Mouse (Mus musculus): Measurements from ENCODE around the gene Cacna1d.

The Cacna1d gene

DNA sequence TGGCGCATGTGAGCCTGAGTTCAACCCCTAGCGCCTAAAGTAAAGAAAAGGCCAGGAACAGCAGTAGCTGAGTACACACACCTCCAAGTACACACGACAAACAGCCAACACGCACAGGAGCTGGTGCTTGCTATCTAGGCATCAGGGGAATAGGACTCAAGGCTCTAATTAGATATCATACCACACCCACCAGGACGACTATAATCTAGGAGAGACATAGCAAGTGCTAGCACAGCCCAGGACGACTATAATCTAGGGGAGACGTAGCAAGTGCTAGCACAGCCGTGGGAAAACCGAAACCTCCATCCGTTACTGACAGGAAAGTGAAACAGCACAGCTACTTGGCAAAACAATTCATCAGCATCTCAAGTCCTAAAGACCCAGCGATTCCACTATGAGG, 162.1 kb downstream of the Cacna1d start:
- no peak for DNase-seq (ENCODE audit: low spot score)

DNA sequence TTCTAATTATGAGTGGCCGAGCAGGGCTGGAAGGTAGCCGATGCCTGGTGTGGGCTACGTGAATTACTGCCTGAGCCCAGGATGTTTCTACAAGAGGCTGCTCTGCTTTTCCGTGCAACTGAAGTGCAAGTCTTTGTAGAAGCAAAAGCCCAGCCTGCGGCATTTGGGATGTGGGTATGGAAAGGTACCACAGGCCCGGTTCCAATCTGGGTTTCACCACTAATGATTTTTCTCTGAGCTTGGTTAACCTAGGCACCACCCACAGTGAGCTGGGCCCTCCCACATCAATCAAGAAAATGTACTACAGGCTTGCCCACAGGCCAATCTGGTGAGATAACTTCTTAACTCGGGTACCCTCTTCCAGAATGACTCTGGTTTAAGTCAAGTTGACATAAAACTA, 163.8 kb downstream of the Cacna1d start:
- DNase-seq (ENCODE audit: low spot score), result no peak

GRCm38 (mm10) chr14:30327051-30327450, 164.2 kb downstream of the Cacna1d start:
- DNase-seq (ENCODE audit: low spot score), result no peak

DNA sequence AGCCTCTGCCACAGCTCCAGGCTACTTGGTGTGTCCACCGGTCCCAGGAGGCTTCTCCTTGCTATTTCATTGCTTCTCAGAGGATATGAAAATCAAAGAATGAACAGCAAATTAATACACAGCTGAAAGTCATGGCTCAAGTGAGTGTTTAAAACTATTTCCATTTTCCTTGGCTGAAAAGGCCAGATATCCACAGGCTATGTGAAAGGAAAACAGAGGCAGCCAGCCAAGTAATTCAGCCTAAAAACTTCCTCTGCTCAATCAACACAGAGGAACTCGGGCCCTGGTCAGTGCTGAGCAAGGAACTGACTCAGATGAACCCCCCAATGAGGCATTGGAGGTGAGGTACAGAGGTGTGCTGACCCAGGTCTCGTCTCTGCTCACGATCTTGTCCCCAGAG, 165.0 kb downstream of the Cacna1d start:
- DNase-seq (ENCODE audit: low spot score), result no peak

DNA sequence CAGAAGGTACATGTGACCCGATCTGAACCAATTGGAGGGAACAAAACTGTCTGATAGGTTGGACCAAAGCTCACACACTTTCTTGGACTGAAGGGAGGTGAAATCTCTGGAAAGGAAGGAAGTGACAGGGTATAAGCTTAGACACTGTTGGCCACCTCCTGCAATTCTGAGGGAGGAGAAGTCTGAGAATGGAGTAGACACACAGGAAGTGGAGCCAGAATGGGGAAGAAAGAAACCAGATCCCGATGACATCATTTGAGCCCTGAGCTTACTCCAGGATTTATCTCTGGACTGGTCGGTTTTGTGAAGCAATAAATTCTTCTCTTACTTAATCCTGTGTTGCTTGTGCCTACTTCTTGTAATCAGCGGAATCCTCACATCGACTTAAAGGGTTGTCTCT, 166.3 kb downstream of the Cacna1d start:
- DNase-seq (ENCODE audit: low spot score), result no peak

DNA sequence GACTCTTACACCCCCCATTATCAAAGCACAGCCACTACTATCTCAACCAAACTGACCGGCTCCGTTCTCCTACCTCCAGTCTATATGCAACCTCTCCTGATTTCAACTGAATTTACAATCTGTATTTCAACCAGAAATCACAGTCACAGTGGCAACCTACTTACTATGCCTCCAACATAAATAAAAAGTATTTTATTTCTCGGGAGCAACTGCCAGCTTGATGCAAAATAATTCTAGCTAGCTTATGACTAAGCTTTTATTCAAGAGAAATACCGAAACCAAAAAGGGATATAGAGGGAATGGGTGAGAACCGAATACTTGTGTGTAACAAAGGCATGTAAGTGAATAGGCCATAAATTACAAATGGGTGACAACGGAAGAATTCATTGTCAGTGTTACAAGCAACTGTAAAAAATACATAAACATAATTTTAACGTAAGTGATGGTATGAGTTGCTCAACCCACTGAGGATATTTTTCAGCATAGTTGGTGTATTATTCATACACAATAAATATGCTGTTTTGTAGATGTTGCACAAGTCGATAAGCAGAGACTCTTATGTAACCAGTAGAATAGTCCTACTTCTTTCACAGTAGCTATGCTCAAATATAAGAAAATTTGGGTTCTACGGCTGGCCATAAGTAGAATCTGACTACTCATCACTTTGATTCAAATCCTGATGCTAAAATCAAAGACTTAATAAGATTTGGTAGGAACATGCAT, 172.4 kb downstream of the Cacna1d start:
- no peak for DNase-seq (ENCODE audit: low spot score)

GRCm38 (mm10) chr14:30318293-30318692, 173.0 kb downstream of the Cacna1d start:
- peak; percentile 50 for DNase-seq (ENCODE audit: low spot score)

- no peak for DNase-seq (ENCODE audit: low spot score)
These were observed 173.6 kb downstream of the Cacna1d start for GRCm38 (mm10) chr14:30317616-30318015.

DNA sequence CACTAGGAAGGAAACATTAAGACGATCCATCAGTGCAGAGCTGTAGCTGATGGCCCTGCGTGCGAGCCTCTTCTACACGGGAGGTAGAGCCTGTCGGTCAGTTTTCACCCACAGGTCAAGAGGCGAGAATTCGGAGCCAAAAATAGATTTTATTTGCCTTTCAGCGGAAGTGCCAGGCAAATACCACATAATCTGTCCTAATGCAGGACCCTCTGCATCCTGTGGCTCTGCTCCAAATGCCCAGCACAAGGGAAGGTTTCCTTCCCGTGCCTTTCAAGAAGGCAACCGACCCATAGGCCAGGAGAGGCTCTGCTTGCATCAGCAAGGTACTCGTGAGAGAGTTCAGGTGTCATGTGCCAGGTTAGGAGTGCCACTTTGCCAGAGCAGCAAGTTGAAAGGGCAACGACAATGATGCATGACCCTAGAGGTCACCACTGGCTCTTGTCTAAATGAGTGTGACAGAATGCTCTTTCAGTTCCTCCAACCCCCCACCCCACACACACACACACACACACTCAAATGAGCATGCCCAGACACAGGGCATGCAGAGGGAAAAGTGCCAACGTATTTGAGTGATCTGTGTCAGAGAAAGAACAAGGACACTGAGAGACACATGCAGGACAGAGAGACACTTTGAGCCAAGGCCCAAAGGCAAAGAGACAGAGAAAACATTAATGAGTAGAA, 179.9 kb downstream of the Cacna1d start:
- no peak for DNase-seq (ENCODE audit: low spot score)

- DNase-seq (ENCODE audit: low spot score), result no peak
These were observed 181.0 kb downstream of the Cacna1d start for GRCm38 (mm10) chr14:30310236-30310635.

DNA sequence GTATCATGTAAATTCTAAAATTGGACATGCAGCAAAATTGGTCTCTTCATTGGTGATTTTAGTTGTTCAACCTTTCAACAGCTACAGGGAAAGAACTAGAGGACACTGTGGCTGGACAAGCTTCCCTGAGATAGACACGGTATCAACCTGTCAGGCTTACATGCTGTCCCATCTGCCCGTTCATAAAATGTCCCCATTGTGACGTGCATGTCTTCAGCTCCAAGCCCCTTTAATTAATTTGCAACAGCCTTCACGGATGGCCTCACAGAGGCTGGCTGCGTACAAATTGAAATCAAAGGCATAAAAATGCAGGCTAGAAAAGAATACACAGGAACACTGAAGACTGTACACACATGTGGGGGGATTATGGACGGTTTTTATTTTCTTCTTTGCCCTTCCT, 185.0 kb downstream of the Cacna1d start:
- no peak for DNase-seq (ENCODE audit: low spot score)

DNA sequence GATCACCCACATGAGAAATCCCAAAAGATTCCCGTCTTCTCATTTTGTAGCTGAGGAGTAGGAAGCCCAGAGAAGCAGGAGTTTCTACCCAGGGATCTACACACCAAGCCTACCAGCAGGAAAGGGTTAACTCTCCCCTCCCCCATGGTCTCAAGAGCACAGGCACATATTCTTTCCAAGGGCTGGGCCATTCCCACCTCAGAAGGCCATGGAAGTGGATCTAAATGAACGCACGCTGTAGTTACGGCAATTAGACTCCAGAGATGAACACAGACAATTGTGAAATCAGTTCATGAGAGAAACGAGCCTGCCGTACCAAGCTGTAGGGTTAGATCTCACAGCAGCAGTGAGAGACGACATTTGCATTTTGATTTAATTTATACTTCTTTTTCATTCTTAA, 191.3 kb downstream of the Cacna1d start:
- DNase-seq (ENCODE audit: low spot score), result no peak

GRCm38 (mm10) chr14:30297492-30297891, 193.8 kb downstream of the Cacna1d start:
- no peak for DNase-seq (ENCODE audit: low spot score)

DNA sequence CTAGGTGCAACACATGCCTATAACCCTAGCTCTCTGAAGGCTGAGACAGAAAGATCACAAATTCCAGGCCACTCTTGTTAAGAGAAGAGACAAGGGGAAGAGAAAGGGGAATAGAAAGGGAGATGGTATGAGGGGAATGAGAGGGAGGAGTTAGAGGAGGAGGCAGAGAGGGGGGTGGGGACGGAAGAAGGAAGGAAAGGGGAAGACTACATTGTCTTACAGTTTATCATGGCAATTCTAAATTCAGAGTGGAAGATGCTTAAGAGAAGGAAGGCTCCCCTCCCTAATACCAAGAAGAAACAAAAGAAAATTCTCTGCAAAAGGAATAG, 199.2 kb downstream of the Cacna1d start:
- no peak for DNase-seq (ENCODE audit: low spot score)

DNA sequence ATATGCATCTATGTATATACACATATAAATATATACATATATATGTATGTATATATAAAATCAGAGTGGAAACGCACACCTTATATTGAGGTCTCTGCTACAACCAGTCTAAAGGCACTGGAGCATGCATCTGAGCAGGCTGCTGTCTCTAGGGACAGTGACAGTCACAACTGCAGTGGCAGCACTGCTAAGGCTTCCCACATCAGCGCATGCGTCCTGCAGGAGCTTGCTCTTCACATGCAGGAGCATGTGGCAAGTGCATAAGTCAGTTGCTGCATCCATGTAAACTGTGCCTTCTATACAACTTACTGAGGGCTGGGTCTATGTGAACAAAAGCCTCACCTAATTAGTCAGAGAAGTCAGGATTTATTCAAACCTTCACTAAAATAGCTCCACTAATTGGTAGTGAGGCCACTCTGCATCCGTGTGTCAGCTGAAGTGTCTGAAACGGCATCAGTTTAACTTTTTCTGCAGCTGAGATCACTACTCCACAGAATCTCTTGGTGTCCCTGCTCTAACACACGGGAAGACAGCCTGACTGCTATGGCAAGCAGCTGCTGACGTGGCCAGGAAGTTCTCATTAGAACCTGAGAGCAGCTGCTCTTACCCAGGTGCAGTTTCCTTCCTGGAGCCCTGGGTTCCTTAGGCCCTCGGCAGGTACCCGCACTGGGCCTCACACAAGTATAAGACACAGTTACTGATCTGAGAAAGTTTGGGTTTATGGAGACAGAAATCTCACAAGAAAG, 199.7 kb downstream of the Cacna1d start:
- no peak for DNase-seq (ENCODE audit: low spot score)

- DNase-seq (ENCODE audit: low spot score), result no peak
These were observed 206.8 kb downstream of the Cacna1d start for GRCm38 (mm10) chr14:30284446-30284845.

DNA sequence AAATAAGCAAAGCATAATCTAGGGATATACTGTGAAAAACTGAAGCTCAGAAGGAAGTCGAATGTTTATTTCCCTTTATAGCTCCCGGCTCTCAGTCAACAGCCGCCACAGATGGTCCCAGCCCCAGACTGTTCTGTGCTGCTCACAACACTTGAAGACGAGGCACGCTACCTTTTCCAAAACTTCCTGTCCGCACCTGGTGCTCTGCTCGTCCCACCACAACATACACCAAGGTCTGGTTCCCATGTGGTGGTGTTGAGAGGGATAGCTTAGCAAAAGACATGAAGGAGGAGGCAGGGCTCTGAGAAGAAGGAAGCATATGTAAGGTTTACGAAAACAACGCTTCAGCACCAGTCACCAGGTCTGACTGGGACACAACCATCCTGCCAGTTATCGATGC, 207.2 kb downstream of the Cacna1d start:
- peak; percentile 54 for DNase-seq (ENCODE audit: low spot score)

DNA sequence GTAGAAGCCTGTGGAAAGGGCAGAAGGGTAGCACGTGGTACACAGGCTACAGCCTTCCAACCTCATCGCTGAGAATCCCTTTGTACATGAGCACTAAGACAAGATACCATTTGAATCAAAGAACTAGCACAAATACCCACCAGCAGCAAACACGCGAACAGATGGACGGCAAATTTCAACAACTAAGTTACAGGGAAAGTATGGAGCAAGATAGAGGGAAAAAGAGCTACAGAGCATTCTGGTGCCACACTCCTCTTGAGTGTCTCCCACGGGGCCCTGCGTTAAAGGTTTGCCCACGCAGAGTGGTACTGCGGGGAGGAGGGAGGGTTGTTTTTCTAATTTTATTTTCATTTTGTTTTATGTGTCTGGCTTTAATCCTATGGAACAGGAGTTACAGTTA, 215.7 kb downstream of the Cacna1d start:
- no peak for DNase-seq (ENCODE audit: low spot score)

DNA sequence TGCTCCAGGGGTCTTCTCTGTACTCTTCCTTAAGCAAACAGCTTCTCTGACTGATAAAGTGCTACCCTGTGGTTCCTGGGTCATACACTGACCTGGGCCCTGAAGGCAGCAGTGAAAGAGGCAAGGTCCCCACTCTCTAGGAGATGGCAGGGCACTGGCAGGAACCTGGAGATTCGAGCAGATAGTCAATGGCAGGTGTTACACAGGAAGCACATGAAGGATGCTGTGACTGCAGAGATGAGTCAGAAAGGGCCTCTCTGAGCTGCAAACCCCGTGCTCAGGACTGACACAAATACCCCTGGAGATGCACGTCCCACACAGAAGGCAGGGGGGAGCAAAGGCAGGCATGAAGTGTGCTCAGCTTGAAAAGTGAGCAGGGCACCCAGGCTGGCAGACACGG, 218.3 kb downstream of the Cacna1d start:
- no peak for DNase-seq (ENCODE audit: low spot score)

DNA sequence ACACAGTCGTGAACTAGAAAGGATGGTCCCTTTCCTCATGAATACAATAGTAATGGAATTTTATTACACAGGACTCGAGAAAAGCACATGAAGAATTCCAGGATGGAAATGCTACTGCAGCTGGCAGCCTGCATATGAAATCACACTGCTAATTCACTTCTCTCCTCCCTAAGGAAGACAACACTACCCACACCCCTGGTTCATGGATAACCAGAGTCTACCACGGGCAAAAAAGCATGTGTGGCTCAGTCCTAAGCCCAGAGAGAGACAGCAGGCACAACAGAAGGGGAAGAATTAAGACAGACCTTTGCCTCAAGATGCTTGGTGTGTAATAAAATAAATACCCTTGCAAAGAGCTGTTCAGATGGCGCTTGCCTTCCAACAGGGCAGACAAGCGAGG, 218.7 kb downstream of the Cacna1d start:
- no peak for DNase-seq (ENCODE audit: low spot score)

DNA sequence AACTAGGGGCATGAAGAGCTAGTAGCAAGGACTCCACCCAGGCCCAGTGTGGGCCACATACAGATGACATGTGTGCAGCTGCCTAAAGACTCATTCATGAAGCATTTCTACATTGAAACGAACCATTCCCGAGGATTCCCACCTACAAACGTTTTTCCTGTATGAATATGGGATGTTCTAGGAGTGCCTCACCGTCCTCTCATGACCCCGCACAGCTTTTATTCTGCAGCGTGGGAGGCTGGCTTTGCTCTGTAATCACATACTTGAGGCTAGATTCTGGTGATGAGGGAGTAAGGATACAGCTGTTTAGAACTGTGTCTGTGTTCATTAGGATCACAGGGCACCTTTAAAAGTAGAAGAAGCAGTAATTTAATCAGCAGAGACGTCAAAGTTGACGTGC, 219.4 kb downstream of the Cacna1d start:
- no peak for DNase-seq (ENCODE audit: low spot score)

- no peak for DNase-seq (ENCODE audit: low spot score)
These were observed 220.9 kb downstream of the Cacna1d start for GRCm38 (mm10) chr14:30270350-30270749.

- DNase-seq (ENCODE audit: low spot score), result no peak
These were observed 225.5 kb downstream of the Cacna1d start for GRCm38 (mm10) chr14:30265728-30266127.
